Mouse (Mus musculus): ENCODE results near the gene Clcn6.

GRCm38 (mm10) chr4:147963623-147964022, 75.0 kb downstream of the Clcn6 start:
- TF ChIP-seq HCFC1 (IDR thresholded peaks at IDR 0.05; ENCODE audit: borderline replicate concordance, insufficient read depth, low read length) (no peak), CHD2 (IDR thresholded peaks at IDR 0.05; ENCODE audit: low read depth, low read length) (no peak)
